Mouse (Mus musculus) liver, embryonic 14.5 days (tissue): Measurements from ENCODE around the gene Kat2b. TPM values are rescaled to one million over a fixed set of nuclear protein-coding genes. Genes with fewer than 3 reads are reported as not detected.
"Not testable (repeated sequence)": the region's sequence is repeated elsewhere in the genome, so short reads cannot be mapped to it uniquely, and the experiment has no call there.

ENCODE experiments used
- ATAC-seq: fragments of 200-750 bp; cut with Nextera tagmentation; 2 replicates; pipeline ENCODE4 v1.8.0; 2017; ENCODE audit warnings: moderate number of reproducible peaks, mild to moderate bottlenecking, moderate library complexity; ENCODE audit not compliant: insufficient read depth
- DNase-seq, 3 experiments: peaks; one replicate each; pipeline ENCODE4 v3.0.0-alpha.2; 2012 to 2013; ENCODE audit warnings: low read depth in 3 of 3, low spot score in 3 of 3
- H3K27ac ChIP-seq: fragments of 300-500 bp; sonication (generic); 2 replicates; pipeline ENCODE4 v1.5.1; 2014; ENCODE audit warnings: moderate library complexity, mild to moderate bottlenecking, control low read depth, inconsistent platforms
- H3K27me3 ChIP-seq: fragments of 300-500 bp; sonication (generic); 2 replicates; pipeline ENCODE4 v1.6.1; 2014; ENCODE audit warnings: mild to moderate bottlenecking, low read length, moderate library complexity; ENCODE audit not compliant: control insufficient read depth, insufficient read depth
- H3K36me3 ChIP-seq: fragments of 300-500 bp; sonication (generic); replicated peaks from 2 replicates; pipeline ENCODE4 v1.6.1; 2014; ENCODE audit warnings: low read depth; ENCODE audit not compliant: control insufficient read depth, insufficient read depth
- H3K4me1 ChIP-seq, 2 experiments: fragments of 200-500 bp in 1 of 2; fragments of 300-500 bp in 1 of 2; sonication (generic) in 1 of 2; replicated peaks; 2 replicates each; pipeline ENCODE4 v1.6.1; 2012 to 2014; ENCODE audit warnings: antibody characterized with exemption in 1 of 2, inconsistent platforms in 1 of 2, low read length in 1 of 2; ENCODE audit not compliant: control insufficient read depth in 2 of 2, insufficient read depth in 2 of 2
- H3K4me2 ChIP-seq: fragments of 300-500 bp; sonication (generic); 2 replicates; pipeline ENCODE4 v1.6.1; 2014; ENCODE audit warnings: low read depth, mild to moderate bottlenecking, control low read depth, moderate library complexity
- H3K4me3 ChIP-seq, 2 experiments: fragments of 200-500 bp in 1 of 2; fragments of 300-500 bp in 1 of 2; sonication (generic) in 1 of 2; 2 replicates each; pipeline ENCODE4 v1.5.1; 2012 to 2014; ENCODE audit warnings: low read depth in 2 of 2, low read length in 2 of 2, mild to moderate bottlenecking in 2 of 2, control low read depth in 1 of 2, inconsistent platforms in 1 of 2, moderate library complexity in 1 of 2; ENCODE audit not compliant: insufficient read depth in 1 of 2
- H3K9ac ChIP-seq: fragments of 300-500 bp; sonication (generic); replicated peaks from 2 replicates; pipeline ENCODE4 v1.6.1; 2014; ENCODE audit warnings: mild to moderate bottlenecking, control low read depth, moderate library complexity
- H3K9me3 ChIP-seq: fragments of 300-500 bp; sonication (generic); 2 replicates; pipeline ENCODE4 v1.6.1; 2016; ENCODE audit warnings: low read length, mixed read lengths; ENCODE audit not compliant: control insufficient read depth
- CTCF ChIP-seq: IDR thresholded peaks from 2 replicates; pipeline ENCODE4 v1.5.1; 2016; ENCODE audit warnings: antibody characterized with exemption, low read depth, control low read depth
- EP300 ChIP-seq: IDR thresholded peaks from 2 replicates; pipeline ENCODE4 v1.6.1; 2016; ENCODE audit warnings: antibody characterized with exemption, low read depth
- WGBS: fragments of 180-500 bp; shearing (Covaris S2); extraction: QIAGEN DNeasy Blood & Tissue Kit; methylation state at CpG from one replicate; pipeline ENCODE4 v1.1.7; 2014; ENCODE audit not compliant: insufficient replicate concordance; 5-methylcytosine and 5-hydroxymethylcytosine counted together
- polyA plus RNA-seq, 2 experiments: library from polyadenylated mRNA; depleted of rRNA in 1 of 2; stranded (reverse) in 1 of 2; unstranded in 1 of 2; fragments of >200 nt; fragmentation: Nextera tagmentation in 1 of 2; extraction: Ambion mirVana in 1 of 2; gene quantifications; 2 replicates each; pipeline versions ENCODE4 v1.2.1 to v1.2.3; 2012 to 2014

Gene Kat2b
- polyA plus RNA-seq, 2 experiments, result 6.0 to 7.5 TPM

DNA sequence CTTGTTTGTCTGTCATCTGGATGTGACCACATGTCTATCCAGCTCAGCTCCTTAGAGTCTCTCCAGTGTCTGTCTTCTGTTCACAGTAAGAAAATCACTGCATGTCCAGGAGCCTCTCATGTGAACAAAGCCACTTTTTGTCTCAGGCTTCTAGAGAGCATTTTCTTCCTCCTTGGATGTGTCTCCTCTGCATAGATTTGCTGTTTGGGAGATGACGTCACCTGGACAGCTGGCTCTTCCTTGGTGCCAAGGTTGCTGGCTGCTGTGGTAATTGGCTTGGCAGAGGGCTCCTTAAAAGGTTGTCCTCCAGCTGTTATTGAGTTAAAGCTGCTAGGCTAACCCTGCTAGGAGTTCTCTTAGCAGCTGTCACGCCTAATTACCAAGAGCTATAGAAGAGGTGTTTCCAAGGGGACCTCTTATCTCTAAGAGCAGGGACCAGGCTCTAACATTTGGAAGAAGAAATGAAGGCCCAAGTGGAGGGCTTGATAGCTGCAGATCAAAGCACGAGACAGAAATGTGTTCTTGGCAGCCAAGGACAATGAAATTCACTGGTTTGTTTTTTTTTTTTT, 29.7 kb downstream of the Kat2b start:
- no peaks in the 10 kb centered on the region for H3K36me3 ChIP-seq
- H3K9me3 ChIP-seq, result no peaks in the 10 kb centered on the region
- H3K27ac ChIP-seq, result peak overlapping the region; percentile 75
- ATAC-seq, result peak; percentile 89
- no peaks in the 10 kb centered on the region for H3K27me3 ChIP-seq
- peak overlapping the region; percentile 61 for H3K4me2 ChIP-seq
- TF ChIP-seq EP300 (peak; percentile 73), CTCF (no peak)
- peak overlapping the region; percentile 40 for H3K9ac ChIP-seq
- DNase-seq, result peak; percentile 57 to 66 (median 65)
- 0 out of 4 replicates have a peak overlapping the region, but pooled peaks of 1 of the 2 experiments have one; percentile 6 for H3K4me3 ChIP-seq
- H3K4me1 ChIP-seq, result peaks cover 25 to 42% of the 10 kb centered on the region in 2 experiments
- 27% methylated on average over 3 of the region's 3 CpGs for WGBS

DNA sequence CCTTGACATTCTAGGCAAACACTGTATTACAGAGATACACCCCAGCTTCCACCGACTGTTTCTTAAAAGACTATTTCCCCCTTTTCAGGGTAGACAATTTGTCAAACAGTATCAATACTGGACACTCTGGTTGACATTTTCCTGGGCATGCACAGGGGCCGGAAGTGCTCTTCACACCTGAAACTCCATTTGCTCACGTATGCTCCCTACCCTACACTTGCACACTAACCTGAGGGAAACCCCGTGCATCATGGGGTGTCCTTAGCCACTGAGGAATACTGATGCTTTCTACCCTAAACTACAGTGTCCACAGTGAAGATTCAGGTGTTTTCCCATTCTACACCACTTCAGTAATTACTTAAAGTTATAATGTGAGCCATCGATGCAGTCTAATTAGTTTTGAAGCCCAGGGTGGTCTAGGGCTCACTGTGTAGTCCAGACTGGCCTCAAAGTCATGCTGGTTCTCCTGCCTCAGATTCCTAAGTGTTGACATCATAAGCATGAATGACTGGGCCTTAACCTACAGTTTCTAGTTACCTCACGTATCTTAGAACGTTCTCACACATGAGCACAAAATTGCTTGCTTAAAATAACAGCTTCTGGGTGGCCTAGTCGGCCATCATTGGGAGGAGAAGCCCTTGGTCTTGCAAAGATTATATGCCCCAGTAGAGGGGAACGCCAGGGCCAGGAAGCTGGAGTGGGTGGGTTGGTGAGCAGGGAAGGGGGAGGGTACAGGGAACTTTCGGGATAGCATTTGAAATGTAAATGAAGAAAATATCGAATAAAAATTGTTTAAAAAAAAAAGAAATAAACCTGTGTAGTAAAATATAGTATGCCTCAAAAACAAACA, 30.5 kb downstream of the Kat2b start:
- H3K4me3 ChIP-seq, result no peak overlapping the region
- H3K9ac ChIP-seq, result no peak overlapping the region
- 70% methylated on average over 11 of the region's 11 CpGs for WGBS
- no peak overlapping the region for H3K27ac ChIP-seq
- H3K4me2 ChIP-seq, result no peak overlapping the region; the same call in 1 of the 2 replicates
- no peaks in the 10 kb centered on the region for H3K27me3 ChIP-seq
- no peaks in the 10 kb centered on the region for H3K9me3 ChIP-seq
- no peak for DNase-seq
- no peak for ATAC-seq
- TF ChIP-seq EP300, result no peak
- TF ChIP-seq CTCF, result no peak
- peaks cover 25 to 45% of the 10 kb centered on the region in 2 experiments for H3K4me1 ChIP-seq
- no peaks in the 10 kb centered on the region for H3K36me3 ChIP-seq

DNA sequence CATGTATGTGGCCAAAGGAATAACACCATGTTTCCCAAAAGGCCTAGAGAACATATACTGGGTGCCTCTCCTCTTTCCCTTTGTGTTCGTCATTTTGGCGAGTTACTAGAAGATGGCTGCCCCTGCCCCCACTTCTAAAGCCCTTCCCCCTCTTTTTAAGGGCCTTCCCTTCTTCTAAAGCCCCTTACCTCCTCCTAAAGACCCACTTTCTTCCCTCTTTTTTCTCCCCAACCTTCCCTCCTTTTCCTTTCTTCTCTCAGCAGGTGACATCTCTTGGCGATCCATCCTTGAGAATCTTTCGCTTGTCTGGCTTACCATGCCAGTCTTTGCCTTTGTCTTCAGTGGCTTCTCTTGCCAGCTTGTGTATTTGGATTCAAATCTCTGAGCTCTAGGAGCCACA, 31.9 kb downstream of the Kat2b start:
- no peak overlapping the region for H3K4me2 ChIP-seq
- no peak overlapping the region for H3K27ac ChIP-seq
- no peaks in the 10 kb centered on the region for H3K9me3 ChIP-seq
- no peak overlapping the region for H3K9ac ChIP-seq
- TF ChIP-seq CTCF, result no peak
- no peak for TF ChIP-seq EP300
- DNase-seq (no peak), ATAC-seq (no peak)
- H3K4me1 ChIP-seq, result peaks cover 25 to 45% of the 10 kb centered on the region in 2 experiments
- H3K4me3 ChIP-seq, result no peak overlapping the region
- H3K36me3 ChIP-seq, result no peaks in the 10 kb centered on the region
- WGBS, result 62% methylated on average over 4 of the region's 4 CpGs
- no peaks in the 10 kb centered on the region for H3K27me3 ChIP-seq

DNA sequence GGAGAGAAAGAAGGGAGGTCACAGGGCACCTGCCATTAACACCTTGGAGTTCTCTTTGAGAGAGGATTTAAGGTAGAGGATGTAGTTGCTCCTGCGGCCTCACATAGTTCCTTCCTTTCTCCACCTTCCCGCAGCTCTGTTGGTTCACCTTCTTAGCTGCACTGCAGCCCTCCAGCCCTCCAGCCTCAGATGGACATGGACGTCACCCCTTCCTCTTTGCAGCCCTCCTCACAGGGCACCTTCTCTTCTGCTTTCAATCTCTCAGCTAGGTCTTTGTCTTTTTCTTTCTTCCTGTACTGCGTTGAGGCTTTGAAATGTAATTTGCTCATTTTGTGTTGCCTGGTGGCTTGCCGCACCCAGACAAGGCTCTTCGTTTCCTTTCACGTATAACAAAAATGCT, 36.6 kb downstream of the Kat2b start:
- H3K4me2 ChIP-seq, H3K9me3 ChIP-seq, H3K4me3 ChIP-seq, ATAC-seq, H3K36me3 ChIP-seq, H3K27ac ChIP-seq, H3K9ac ChIP-seq, H3K27me3 ChIP-seq, DNase-seq: not testable (repeated sequence)
- WGBS, result no CpG with 5 or more reads among the region's 7 CpGs
- peaks cover 4 to 13% of the 10 kb centered on the region in 2 experiments for H3K4me1 ChIP-seq

DNA sequence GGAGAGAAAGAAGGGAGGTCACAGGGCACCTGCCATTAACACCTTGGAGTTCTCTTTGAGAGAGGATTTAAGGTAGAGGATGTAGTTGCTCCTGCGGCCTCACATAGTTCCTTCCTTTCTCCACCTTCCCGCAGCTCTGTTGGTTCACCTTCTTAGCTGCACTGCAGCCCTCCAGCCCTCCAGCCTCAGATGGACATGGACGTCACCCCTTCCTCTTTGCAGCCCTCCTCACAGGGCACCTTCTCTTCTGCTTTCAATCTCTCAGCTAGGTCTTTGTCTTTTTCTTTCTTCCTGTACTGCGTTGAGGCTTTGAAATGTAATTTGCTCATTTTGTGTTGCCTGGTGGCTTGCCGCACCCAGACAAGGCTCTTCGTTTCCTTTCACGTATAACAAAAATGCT, 39.4 kb downstream of the Kat2b start:
- not testable (repeated sequence) for ATAC-seq, H3K4me2 ChIP-seq, H3K9me3 ChIP-seq, H3K4me1 ChIP-seq, H3K27ac ChIP-seq, H3K36me3 ChIP-seq, H3K9ac ChIP-seq, H3K4me3 ChIP-seq, DNase-seq, H3K27me3 ChIP-seq
- no CpG with 5 or more reads among the region's 7 CpGs for WGBS

DNA sequence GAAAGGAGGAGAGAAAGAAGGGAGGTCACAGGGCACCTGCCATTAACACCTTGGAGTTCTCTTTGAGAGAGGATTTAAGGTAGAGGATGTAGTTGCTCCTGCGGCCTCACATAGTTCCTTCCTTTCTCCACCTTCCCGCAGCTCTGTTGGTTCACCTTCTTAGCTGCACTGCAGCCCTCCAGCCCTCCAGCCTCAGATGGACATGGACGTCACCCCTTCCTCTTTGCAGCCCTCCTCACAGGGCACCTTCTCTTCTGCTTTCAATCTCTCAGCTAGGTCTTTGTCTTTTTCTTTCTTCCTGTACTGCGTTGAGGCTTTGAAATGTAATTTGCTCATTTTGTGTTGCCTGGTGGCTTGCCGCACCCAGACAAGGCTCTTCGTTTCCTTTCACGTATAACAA, 42.3 kb downstream of the Kat2b start:
- not testable (repeated sequence) for DNase-seq
- no CpG with 5 or more reads among the region's 7 CpGs for WGBS

More for the DNA sequence above, 42.3 kb downstream of the Kat2b start:
- not testable (repeated sequence) for H3K27me3 ChIP-seq, ATAC-seq, H3K27ac ChIP-seq, H3K4me1 ChIP-seq, H3K9me3 ChIP-seq, H3K4me3 ChIP-seq, H3K9ac ChIP-seq, H3K4me2 ChIP-seq
- peaks cover 11% of the 10 kb centered on the region for H3K36me3 ChIP-seq
